Mouse (Mus musculus) adrenal gland, postnatal 10 days (tissue): ENCODE results near the gene Wdr20rt. TPM values are rescaled to one million over a fixed set of nuclear protein-coding genes. Genes with fewer than 3 reads are reported as not detected.

Source experiments
- total RNA-seq, 2 experiments: library from RNA; stranded (reverse); gene quantifications; 2 replicates each; pipeline ENCODE4 v1.2.3; 2021

Wdr20rt gene
- total RNA-seq, 2 experiments from 2014 or later: not detected

Other genes with a start within 250 kb of the Wdr20rt start
- 10 to 100 TPM; 26.1 to 42.4 TPM for gene Prpf39, start 189.2 kb upstream of the Wdr20rt start, total RNA-seq
- gene Fkbp3, start 151.5 kb upstream of the Wdr20rt start, total RNA-seq: 100 to 1,000 TPM in 1 of 2 experiments, 10 to 100 TPM in 1; 99.9 to 125 TPM
- gene Fancm, start 149.9 kb upstream of the Wdr20rt start, total RNA-seq: 10 to 100 TPM; 10.3 to 10.9 TPM
- gene Mis18bp1, start 52.9 kb upstream of the Wdr20rt start, total RNA-seq: 1 to 10 TPM; 4.8 to 7.4 TPM